Mouse (Mus musculus) thymus, postnatal 4 days (tissue): ENCODE results near the gene Otud4.

ENCODE experiments used
- DNase-seq: peaks from one replicate; pipeline ENCODE4 v3.0.0; 2021

The Otud4 gene

GRCm38 (mm10) chr8:79639586-79640451 is at the start of gene Otud4:
Gene Otud4, plus strand, starts transcription at chr8:79639618.
- DNase-seq = peak; percentile 66

- DNase-seq = no peak
Observed at GRCm38 (mm10) chr8:79600962-79601361, 38.5 kb upstream of the Otud4 start.

- DNase-seq = peak; percentile 41
Observed at GRCm38 (mm10) chr8:79603204-79603603, 36.2 kb upstream of the Otud4 start.

- DNase-seq = peak; percentile 57
Observed at GRCm38 (mm10) chr8:79606225-79606624, 33.2 kb upstream of the Otud4 start.

- no peak for DNase-seq
Observed at GRCm38 (mm10) chr8:79606751-79607300, 32.6 kb upstream of the Otud4 start.

GRCm38 (mm10) chr8:79608701-79609100 is 30.7 kb upstream of the Otud4 start:
- no peak for DNase-seq

- DNase-seq = no peak
Observed at GRCm38 (mm10) chr8:79610268-79610667, 29.1 kb upstream of the Otud4 start.

- no peak for DNase-seq
Observed at GRCm38 (mm10) chr8:79612298-79612697, 27.1 kb upstream of the Otud4 start.

GRCm38 (mm10) chr8:79612965-79613364 is 26.5 kb upstream of the Otud4 start:
- DNase-seq = peak; percentile 20

- no peak for DNase-seq
Observed at GRCm38 (mm10) chr8:79615741-79616350, 23.6 kb upstream of the Otud4 start.

- no peak for DNase-seq
Observed at GRCm38 (mm10) chr8:79618906-79619305, 20.5 kb upstream of the Otud4 start.

GRCm38 (mm10) chr8:79619353-79619752 is 20.1 kb upstream of the Otud4 start:
- DNase-seq = no peak

- no peak for DNase-seq
Observed at GRCm38 (mm10) chr8:79620000-79620399, 19.4 kb upstream of the Otud4 start.

- no peak for DNase-seq
Observed at GRCm38 (mm10) chr8:79620489-79621276, 18.7 kb upstream of the Otud4 start.

- DNase-seq = no peak
Observed at GRCm38 (mm10) chr8:79622346-79622745, 17.1 kb upstream of the Otud4 start.

- no peak for DNase-seq
Observed at GRCm38 (mm10) chr8:79623351-79623750, 16.1 kb upstream of the Otud4 start.

GRCm38 (mm10) chr8:79624416-79624815 is 15.0 kb upstream of the Otud4 start:
- DNase-seq = no peak

- no peak for DNase-seq
Observed at GRCm38 (mm10) chr8:79626213-79626612, 13.2 kb upstream of the Otud4 start.

- DNase-seq = no peak
Observed at GRCm38 (mm10) chr8:79635491-79635890, 3.9 kb upstream of the Otud4 start.

GRCm38 (mm10) chr8:79636151-79636550 is 3.3 kb upstream of the Otud4 start:
- DNase-seq = no peak

- DNase-seq = no peak
Observed at GRCm38 (mm10) chr8:79637237-79637636, 2.2 kb upstream of the Otud4 start.

GRCm38 (mm10) chr8:79638001-79638706 is 1.3 kb upstream of the Otud4 start:
- DNase-seq = no peak
